Mouse (Mus musculus): Measurements from ENCODE around the gene Slc6a16.

DNA sequence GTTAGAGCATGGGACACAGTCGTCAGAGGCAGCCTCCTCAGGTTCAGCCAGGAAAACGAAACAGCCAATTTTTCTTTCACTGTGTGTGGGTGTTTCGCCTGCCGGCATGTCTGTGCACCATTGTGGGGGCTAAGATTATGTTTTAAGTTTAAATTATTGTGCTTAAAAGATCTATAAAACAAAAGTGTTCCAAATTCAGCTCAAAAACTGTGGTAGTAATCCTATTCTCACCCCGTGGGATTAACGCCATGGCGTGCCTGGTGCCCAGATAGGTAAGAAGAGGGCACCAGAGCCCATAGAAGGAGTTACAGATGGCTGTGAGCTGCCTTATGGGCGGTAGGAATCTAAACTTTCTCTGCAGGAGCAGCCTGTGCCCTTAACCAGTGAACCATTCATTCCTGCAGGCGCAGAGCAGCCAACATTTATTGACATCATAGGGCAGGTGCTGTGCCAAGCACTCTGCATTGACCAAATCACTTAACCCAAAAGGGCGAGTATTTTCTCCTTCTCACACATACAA lies 74.4 kb downstream of the Slc6a16 start:
- TF ChIP-seq CTCF (IDR thresholded peaks at IDR 0.05; ENCODE audit: extremely low read depth, insufficient read depth, insufficient read length, insufficient replicate concordance) (no peak), POLR2A (IDR thresholded peaks at IDR 0.05; ENCODE audit: low read depth, low read length) (no peak)
